Mouse (Mus musculus): Measurements from ENCODE around the gene Rln3. TPM values are rescaled to one million over a fixed set of nuclear protein-coding genes. Genes with fewer than 3 reads are reported as not detected.

The Rln3 gene
- polyA plus RNA-seq, 1 experiment: not detected

DNA sequence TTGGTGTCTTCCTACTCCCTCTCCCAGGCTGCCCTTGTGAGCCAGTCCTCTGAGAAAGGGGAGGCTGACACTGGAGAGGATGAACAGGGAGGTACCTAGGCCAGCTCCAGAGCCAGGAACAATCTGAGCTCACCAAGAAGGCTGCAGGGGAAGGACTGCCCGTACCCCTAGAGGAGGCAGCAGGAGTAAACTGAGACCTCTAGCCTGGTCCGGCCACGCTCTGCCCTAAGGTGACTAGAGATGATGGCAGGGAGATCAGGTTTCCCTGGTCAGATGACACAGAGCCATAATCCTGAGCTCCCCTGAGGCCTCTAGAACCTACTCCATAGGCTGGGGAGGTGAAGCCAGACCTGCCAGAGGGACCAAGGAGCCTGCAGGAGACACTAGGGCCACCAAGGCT is 32.0 kb upstream of the Rln3 start:
- Histone ChIP-seq H3K27ac (ENCODE audit: control insufficient read depth, insufficient read depth, low read depth, low read length, poor library complexity) (no peak overlapping the region), H3K4me1 (ENCODE audit: control insufficient read depth, insufficient read depth, low read length) (no peaks in the 10 kb centered on the region), H3K4me3 (replicated peaks; ENCODE audit: control insufficient read depth, low read depth, low read length) (no peak overlapping the region)
- TF ChIP-seq POLR2A (IDR thresholded peaks at IDR 0.05; ENCODE audit: borderline replicate concordance, control insufficient read depth, low read depth, low read length) (no peak), CTCF (IDR thresholded peaks at IDR 0.05; ENCODE audit: control insufficient read depth, insufficient read depth, low read length) (no peak)
- WGBS: 99% methylated on average over 3 of the region's 3 CpGs

DNA sequence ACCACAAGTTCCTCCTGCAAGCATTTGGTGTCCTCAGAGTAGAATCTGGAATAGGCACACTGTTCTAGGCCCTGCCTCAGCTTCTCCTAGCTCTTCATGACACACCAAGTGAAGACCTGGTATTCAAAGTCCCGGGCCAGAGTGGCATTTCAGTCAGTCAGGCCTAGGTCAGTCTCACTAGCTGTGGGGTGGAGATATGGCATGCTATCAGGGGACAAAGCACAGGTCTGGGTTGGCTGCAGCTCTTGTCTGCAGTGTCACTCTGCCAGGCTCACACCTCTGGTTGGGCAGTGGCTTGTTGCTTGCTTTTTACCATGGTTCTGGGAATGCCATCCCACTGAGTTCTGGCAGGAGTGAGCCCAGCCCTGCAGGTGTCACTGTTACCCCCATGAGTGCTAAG is 31.6 kb upstream of the Rln3 start:
- Histone ChIP-seq H3K4me1 (ENCODE audit: control insufficient read depth, insufficient read depth, low read length) (no peaks in the 10 kb centered on the region; the same call in 1 of the 2 replicates), H3K4me3 (replicated peaks; ENCODE audit: control insufficient read depth, low read depth, low read length) (no peak overlapping the region), H3K27ac (ENCODE audit: control insufficient read depth, insufficient read depth, low read depth, low read length, poor library complexity) (no peak overlapping the region)
- WGBS: 75% methylated on average over 1 of the region's 1 CpGs
- no peak for TF ChIP-seq POLR2A (IDR thresholded peaks at IDR 0.05; ENCODE audit: borderline replicate concordance, control insufficient read depth, low read depth, low read length)
- no peak for TF ChIP-seq CTCF (IDR thresholded peaks at IDR 0.05; ENCODE audit: control insufficient read depth, insufficient read depth, low read length)

DNA sequence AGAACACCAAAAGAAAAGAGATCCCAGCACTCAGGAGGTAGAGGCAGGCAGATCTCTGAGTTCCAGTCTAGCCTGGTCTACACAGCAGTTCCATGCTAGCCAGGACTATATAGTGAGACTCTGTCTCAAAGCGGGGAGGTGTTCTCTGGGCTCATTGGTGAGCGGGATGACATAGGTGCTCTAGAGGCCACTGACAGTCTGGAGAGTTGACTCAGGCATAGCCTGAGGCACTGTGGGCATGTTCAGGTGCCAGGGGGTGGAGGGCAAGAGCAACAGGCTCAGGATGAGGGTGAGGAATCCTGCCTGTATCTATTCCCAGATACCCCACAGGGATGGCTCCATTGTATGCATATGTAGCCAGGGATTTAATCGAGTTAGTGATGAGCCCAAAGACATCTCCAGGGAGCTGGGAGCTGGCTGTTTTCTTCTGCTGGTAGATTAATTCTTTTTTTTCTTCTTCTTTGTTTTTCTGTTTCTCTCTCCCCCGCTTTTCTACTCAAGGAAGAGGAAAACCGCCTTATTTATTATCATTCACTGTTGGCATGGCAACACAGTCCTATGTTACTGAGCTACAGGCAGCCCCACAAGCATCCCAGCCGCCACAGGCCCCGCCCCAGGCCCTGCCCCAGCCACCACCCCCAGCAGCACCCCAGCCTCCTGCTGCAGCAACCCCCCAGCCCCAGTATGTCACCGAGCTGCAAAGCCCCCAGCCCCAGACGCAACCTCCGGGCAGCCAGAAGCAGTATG is 28.6 kb upstream of the Rln3 start:
- peaks cover 2% of the 10 kb centered on the region; the same call in 1 of the 2 replicates for H3K4me1 ChIP-seq (ENCODE audit: control insufficient read depth, insufficient read depth, low read length)
- TF ChIP-seq CTCF (IDR thresholded peaks at IDR 0.05; ENCODE audit: control insufficient read depth, insufficient read depth, low read length): no peak
- TF ChIP-seq POLR2A (IDR thresholded peaks at IDR 0.05; ENCODE audit: borderline replicate concordance, control insufficient read depth, low read depth, low read length): no peak
- H3K27ac ChIP-seq (ENCODE audit: control insufficient read depth, insufficient read depth, low read depth, low read length, poor library complexity): no peak overlapping the region
- WGBS: 71% methylated on average over 10 of the region's 10 CpGs
- H3K4me3 ChIP-seq (replicated peaks; ENCODE audit: control insufficient read depth, low read depth, low read length): no peak overlapping the region

DNA sequence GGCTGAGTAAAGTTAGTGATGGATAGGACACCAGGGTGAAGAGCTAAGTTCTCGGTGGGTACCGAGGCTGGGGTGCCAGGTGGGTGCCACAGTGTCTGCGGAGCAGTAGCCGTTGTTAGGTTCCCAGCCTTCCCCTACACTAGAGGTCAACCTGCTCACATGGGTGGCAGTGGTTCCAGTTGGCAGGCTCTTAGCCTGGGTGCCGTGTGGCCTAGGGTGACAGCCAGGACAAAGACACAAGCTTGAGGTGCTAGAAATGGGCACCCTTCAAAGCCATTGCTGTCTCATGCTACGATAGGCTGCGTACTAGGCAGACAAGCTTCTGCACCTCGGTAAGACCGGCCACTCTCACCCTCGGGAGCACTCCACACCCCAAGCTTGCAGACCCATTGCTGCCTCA is 27.5 kb upstream of the Rln3 start:
- 85% methylated on average over 10 of the region's 10 CpGs for WGBS
- peaks cover 2% of the 10 kb centered on the region; the same call in 1 of the 2 replicates for H3K4me1 ChIP-seq (ENCODE audit: control insufficient read depth, insufficient read depth, low read length)
- TF ChIP-seq POLR2A (IDR thresholded peaks at IDR 0.05; ENCODE audit: borderline replicate concordance, control insufficient read depth, low read depth, low read length) (no peak), CTCF (IDR thresholded peaks at IDR 0.05; ENCODE audit: control insufficient read depth, insufficient read depth, low read length) (no peak)

DNA sequence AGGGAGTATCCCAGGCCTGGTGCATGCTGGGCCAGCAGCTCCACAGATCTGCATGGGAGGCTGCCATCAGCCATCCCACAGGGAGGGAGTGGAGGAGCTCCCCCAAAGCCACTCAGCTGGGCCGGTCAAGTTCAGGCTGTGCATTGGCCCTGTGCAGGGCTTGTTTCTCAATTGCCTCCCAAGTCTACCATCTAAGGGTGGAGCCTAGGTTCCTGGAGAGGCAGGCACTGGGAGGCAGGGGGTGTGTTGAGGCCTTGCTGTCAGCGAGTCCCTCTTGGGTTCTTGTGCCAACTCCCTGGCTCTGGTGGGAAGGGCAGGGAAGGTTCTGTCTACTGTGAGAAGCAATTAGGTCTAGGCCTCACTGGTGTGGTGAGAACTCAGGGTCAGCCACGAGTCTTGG is 27.1 kb upstream of the Rln3 start:
- WGBS: 46% methylated on average over 3 of the region's 3 CpGs
- Histone ChIP-seq H3K4me1 (ENCODE audit: control insufficient read depth, insufficient read depth, low read length) (peaks cover 2% of the 10 kb centered on the region; the same call in 1 of the 2 replicates), H3K4me3 (replicated peaks; ENCODE audit: control insufficient read depth, low read depth, low read length) (no peak overlapping the region), H3K27ac (ENCODE audit: control insufficient read depth, insufficient read depth, low read depth, low read length, poor library complexity) (no peak overlapping the region)
- TF ChIP-seq CTCF (IDR thresholded peaks at IDR 0.05; ENCODE audit: control insufficient read depth, insufficient read depth, low read length) (no peak), POLR2A (IDR thresholded peaks at IDR 0.05; ENCODE audit: borderline replicate concordance, control insufficient read depth, low read depth, low read length) (no peak)

More for the DNA sequence above, 27.5 kb upstream of the Rln3 start:
- Histone ChIP-seq H3K27ac (ENCODE audit: control insufficient read depth, insufficient read depth, low read depth, low read length, poor library complexity) (no peak overlapping the region), H3K4me3 (replicated peaks; ENCODE audit: control insufficient read depth, low read depth, low read length) (no peak overlapping the region)

DNA sequence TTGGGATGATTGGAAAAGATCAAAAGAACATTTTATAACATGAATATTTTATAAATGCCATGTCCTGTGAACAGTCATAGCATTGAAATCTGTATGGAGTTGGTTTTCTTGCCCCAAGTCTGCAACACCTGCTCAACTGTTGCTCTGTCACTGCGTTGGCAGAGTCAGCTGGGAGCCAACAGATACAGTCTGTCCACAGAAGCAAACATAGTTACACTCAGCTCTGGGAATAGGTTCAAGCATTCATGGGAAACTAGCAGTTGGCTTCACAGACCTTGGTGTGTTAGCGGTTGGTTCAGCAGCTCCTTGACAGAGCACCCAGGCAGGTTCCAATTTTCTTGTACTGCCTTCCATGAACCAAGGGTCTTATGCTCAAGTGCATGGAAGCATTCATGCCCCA is 25.9 kb upstream of the Rln3 start:
- TF ChIP-seq POLR2A (IDR thresholded peaks at IDR 0.05; ENCODE audit: borderline replicate concordance, control insufficient read depth, low read depth, low read length) (no peak), CTCF (IDR thresholded peaks at IDR 0.05; ENCODE audit: control insufficient read depth, insufficient read depth, low read length) (no peak)
- Histone ChIP-seq H3K4me1 (ENCODE audit: control insufficient read depth, insufficient read depth, low read length) (peaks cover 2% of the 10 kb centered on the region; the same call in 1 of the 2 replicates), H3K27ac (ENCODE audit: control insufficient read depth, insufficient read depth, low read depth, low read length, poor library complexity) (no peak overlapping the region), H3K4me3 (replicated peaks; ENCODE audit: control insufficient read depth, low read depth, low read length) (no peak overlapping the region)
- 84% methylated on average over 2 of the region's 2 CpGs for WGBS

DNA sequence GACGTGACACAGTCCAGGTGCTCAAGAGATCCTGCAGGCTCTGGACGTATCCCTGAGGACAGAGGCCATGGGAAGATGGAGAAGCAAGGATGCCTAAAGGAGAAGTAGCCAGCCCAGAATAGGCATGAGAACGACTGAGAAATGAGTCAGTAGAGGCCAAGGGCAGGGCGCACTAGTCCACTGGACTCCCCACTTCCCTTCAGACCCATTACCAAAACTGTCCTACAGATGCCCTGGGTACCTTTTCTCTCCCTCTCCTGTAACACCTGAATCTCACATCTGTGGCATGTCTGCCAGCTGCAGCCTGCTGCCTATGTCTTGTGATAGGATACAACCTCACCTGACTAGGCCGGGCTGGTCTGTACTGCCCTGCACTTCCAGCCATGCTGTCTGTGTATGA is 25.4 kb upstream of the Rln3 start:
- Histone ChIP-seq H3K27ac (ENCODE audit: control insufficient read depth, insufficient read depth, low read depth, low read length, poor library complexity) (no peak overlapping the region), H3K4me1 (ENCODE audit: control insufficient read depth, insufficient read depth, low read length) (peaks cover 2% of the 10 kb centered on the region; the same call in 1 of the 2 replicates), H3K4me3 (replicated peaks; ENCODE audit: control insufficient read depth, low read depth, low read length) (no peak overlapping the region)
- TF ChIP-seq POLR2A (IDR thresholded peaks at IDR 0.05; ENCODE audit: borderline replicate concordance, control insufficient read depth, low read depth, low read length) (no peak), CTCF (IDR thresholded peaks at IDR 0.05; ENCODE audit: control insufficient read depth, insufficient read depth, low read length) (no peak)
- 72% methylated on average over 5 of the region's 5 CpGs for WGBS

DNA sequence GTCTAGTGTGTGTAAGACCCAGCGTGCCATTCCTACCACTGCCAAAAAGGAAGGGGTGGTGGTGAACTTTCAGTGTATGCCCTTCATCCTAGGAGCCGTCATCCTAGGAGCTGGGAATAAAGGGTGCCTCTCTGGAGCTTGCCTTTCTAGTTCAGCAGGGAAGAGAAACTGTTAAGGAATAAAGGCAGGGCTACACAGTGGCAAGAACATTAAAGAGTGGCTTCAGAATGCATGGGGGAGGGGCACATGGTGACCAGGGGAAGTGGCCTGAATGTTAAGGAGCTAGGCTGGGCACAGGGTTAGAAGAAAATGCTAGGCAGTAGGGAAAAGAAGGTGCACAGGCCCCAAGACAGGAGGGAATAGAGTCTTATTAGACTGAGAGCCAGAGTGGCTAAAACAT is 24.9 kb upstream of the Rln3 start:
- TF ChIP-seq CTCF (IDR thresholded peaks at IDR 0.05; ENCODE audit: control insufficient read depth, insufficient read depth, low read length): no peak
- TF ChIP-seq POLR2A (IDR thresholded peaks at IDR 0.05; ENCODE audit: borderline replicate concordance, control insufficient read depth, low read depth, low read length): no peak
- Histone ChIP-seq H3K4me3 (replicated peaks; ENCODE audit: control insufficient read depth, low read depth, low read length) (no peak overlapping the region), H3K27ac (ENCODE audit: control insufficient read depth, insufficient read depth, low read depth, low read length, poor library complexity) (no peak overlapping the region), H3K4me1 (ENCODE audit: control insufficient read depth, insufficient read depth, low read length) (peaks cover 2% of the 10 kb centered on the region; the same call in 1 of the 2 replicates)
- WGBS: 80% methylated on average over 2 of the region's 2 CpGs
